Mouse (Mus musculus) layer of hippocampus, postnatal 10 days (tissue): Measurements from ENCODE around the gene Slco4a1. TPM values are rescaled to one million over a fixed set of nuclear protein-coding genes. Genes with fewer than 3 reads are reported as not detected.

ENCODE experiments used
- DNase-seq, 2 experiments: peaks; one replicate each; pipeline ENCODE4 v3.0.0; 2021; ENCODE audit warnings: low spot score in 2 of 2
- total RNA-seq, 2 experiments: library from RNA; stranded (reverse); gene quantifications; 2 replicates each; pipeline ENCODE4 v1.2.3; 2021

Gene Slco4a1
- total RNA-seq, 2 experiments from 2014 or later = 1.5 to 2.6 TPM

- no peak for DNase-seq
Measured at GRCm38 (mm10) chr2:180444957-180445785, 10.9 kb upstream of the Slco4a1 start.

GRCm38 (mm10) chr2:180445962-180446361 lies 10.1 kb upstream of the Slco4a1 start:
- no peak for DNase-seq

- no peak for DNase-seq
Measured at GRCm38 (mm10) chr2:180449007-180449406, 7.0 kb upstream of the Slco4a1 start.

- no peak for DNase-seq
Measured at GRCm38 (mm10) chr2:180450529-180450928, 5.5 kb upstream of the Slco4a1 start.

- peak in 1 of 2 experiments; percentile 27 for DNase-seq
Measured at GRCm38 (mm10) chr2:180456705-180457104, 660 bp downstream of the Slco4a1 start.

GRCm38 (mm10) chr2:180457680-180458079 lies 1.6 kb downstream of the Slco4a1 start:
- no peak for DNase-seq

GRCm38 (mm10) chr2:180459437-180459836 lies 3.4 kb downstream of the Slco4a1 start:
- no peak for DNase-seq

GRCm38 (mm10) chr2:180460801-180461200 lies 4.8 kb downstream of the Slco4a1 start:
- DNase-seq = no peak

GRCm38 (mm10) chr2:180462593-180462992 lies 6.5 kb downstream of the Slco4a1 start:
- no peak for DNase-seq

- DNase-seq = no peak
Measured at GRCm38 (mm10) chr2:180466505-180466904, 10.5 kb downstream of the Slco4a1 start.

- no peak for DNase-seq
Measured at GRCm38 (mm10) chr2:180468871-180469270, 12.8 kb downstream of the Slco4a1 start.

- no peak for DNase-seq
Measured at GRCm38 (mm10) chr2:180469768-180470167, 13.7 kb downstream of the Slco4a1 start.

GRCm38 (mm10) chr2:180472306-180473079 lies 16.4 kb downstream of the Slco4a1 start:
- DNase-seq = peak; percentile 44 to 63

- peak; percentile 59 to 70 for DNase-seq
Measured at GRCm38 (mm10) chr2:180473080-180473440, 17.0 kb downstream of the Slco4a1 start.

- DNase-seq = no peak
Measured at GRCm38 (mm10) chr2:180474864-180475263, 18.8 kb downstream of the Slco4a1 start.

- DNase-seq = no peak
Measured at GRCm38 (mm10) chr2:180482274-180482673, 26.2 kb downstream of the Slco4a1 start.

GRCm38 (mm10) chr2:180484882-180485281 lies 28.8 kb downstream of the Slco4a1 start:
- no peak for DNase-seq

- DNase-seq = no peak
Measured at GRCm38 (mm10) chr2:180485306-180485705, 29.3 kb downstream of the Slco4a1 start.

- peak in 1 of 2 experiments; percentile 32 for DNase-seq
Measured at GRCm38 (mm10) chr2:180488210-180488751, 32.2 kb downstream of the Slco4a1 start.

GRCm38 (mm10) chr2:180495906-180496305 lies 39.9 kb downstream of the Slco4a1 start:
- no peak for DNase-seq

- peak in 1 of 2 experiments; percentile 56 for DNase-seq
Measured at GRCm38 (mm10) chr2:180499741-180500140, 43.7 kb downstream of the Slco4a1 start, which contains the start of gene Ntsr1. TSS of gene Ntsr1 (plus strand) at chr2:180499976.

GRCm38 (mm10) chr2:180500726-180501125 lies 44.7 kb downstream of the Slco4a1 start:
- peak in 1 of 2 experiments; percentile 10 for DNase-seq
